Mouse (Mus musculus) lung, postnatal 36 days (tissue): ENCODE data around the gene Zfp57.
A peak's percentile ranks its signal among the peaks of the same experiment; 100 is the strongest.
"Not testable (repeated sequence)": the region's sequence is repeated elsewhere in the genome, so short reads cannot be mapped to it uniquely, and the experiment has no call there.

Source experiments
- DNase-seq: peaks from one replicate; pipeline ENCODE4 v3.0.0; 2022; ENCODE audit warnings: mixed read lengths

Zfp57 gene

DNA sequence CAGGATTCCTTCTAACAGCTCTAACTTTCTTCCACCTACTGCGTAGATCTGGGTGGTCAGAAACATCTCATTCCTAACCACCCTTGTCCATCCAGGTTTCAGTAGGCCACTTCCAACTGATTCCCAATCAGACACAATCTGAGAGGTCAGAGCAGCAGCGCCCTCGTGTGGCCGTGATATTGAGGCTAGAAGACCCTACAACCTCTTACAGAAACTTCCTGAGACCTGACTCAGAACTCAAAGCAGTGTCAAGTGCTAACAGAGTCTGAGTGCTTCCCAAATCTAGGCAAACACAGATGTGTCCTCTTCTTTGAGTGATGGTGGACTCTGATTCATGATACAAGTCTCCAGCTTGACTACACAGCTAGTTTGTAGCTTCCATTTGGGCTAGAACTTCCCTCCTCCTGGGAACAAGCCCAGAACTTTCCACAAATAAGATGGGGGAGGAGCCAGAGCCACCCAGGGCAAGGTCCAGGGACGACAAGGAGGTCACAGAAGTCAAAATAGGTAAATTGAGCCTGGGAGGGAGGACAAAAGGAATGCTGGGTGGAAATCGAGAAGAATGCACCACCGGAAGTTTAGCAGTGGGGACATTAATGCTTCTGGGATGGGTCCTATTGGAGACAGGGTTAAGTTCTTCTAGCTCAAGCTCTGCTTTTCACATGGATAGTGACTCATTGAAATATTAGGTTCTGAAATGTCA is 3.8 kb upstream of the Zfp57 start:
- peak; percentile 95 for DNase-seq

DNA sequence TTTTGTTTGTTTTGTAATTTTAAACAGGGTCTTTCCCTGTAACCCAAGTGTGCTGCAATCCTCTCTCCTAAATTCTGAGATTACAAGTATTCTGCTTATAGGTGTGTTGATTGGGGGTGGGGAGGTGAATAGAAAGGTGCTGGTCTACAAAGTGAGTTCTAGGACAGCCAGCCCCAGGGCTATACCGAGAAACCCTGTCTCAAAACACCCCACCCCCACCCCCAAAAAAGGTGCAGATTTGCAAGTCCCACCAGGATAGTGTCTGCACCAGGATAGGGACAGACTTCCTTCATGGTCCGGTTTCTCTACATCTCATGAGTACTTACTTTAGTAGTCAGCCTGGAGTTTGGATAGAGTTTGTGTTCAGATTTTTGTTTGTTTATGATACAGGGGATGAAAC is 2.5 kb upstream of the Zfp57 start:
- DNase-seq: no peak

DNA sequence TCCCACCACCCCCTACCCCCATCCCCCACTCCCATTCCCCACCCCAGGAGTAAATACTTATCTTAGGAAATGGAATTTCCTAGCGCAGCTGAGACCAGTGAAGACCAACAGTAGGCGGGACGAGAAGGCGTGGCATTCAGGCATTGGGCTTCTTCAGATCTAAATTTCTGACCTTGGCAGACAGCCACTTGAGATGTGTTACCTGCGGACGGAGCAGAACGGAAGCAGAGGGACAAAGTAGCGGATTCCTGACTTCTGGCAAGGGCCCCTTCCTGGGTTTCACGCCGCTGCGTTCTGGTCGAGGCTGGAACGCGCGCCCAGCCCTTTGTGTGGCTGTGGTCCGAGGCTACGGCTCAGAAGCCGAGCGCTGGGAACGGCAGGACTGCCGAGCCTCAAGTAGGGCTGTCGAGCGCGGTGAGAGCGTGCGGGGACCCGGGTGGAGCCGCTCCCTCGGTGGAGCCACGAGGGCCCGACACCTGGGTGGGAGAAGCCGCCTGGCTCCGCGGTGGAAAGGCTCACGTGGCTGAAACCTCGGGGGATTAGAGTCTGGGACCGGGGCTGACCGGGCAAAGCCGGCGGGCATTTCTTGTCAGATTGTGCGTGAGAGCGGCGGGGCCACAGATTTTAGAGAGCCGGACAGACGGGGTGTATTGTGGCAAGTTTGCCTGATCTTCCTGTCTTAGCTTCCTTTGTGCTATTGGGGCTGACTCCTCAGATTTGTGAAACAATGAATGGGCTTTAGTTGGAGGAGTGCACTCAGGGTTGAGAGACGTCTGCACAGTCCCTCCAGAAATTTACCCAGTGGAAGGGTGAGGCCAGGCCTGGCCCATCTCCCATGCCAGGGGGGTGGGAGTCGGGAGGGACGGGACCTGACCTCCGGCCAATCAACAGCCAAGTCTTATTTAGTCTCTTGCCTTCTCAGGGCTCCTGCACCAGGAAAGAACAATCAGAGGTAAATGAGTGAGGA is 1.7 kb downstream of the Zfp57 start:
- DNase-seq: peak; percentile 90

DNA sequence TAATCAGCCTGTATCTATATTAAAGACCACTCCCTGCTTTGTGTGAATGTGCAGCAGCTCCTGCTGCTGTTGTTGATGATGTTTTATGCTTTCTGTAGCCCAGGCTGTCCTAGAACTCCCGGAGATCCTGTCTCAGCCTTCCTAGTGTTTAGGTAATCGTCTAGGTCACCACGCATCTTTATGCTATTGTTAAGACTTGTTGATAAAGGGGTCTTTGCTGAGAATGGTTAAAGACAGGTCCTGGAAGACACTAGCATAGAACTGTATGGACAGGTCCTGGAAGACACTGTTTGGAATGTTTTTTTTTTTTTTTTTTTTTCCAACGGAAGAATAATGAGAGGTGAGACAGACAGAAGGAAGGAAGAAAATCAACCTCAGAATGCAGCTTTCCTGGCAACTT is 2.4 kb downstream of the Zfp57 start:
- no peak for DNase-seq

DNA sequence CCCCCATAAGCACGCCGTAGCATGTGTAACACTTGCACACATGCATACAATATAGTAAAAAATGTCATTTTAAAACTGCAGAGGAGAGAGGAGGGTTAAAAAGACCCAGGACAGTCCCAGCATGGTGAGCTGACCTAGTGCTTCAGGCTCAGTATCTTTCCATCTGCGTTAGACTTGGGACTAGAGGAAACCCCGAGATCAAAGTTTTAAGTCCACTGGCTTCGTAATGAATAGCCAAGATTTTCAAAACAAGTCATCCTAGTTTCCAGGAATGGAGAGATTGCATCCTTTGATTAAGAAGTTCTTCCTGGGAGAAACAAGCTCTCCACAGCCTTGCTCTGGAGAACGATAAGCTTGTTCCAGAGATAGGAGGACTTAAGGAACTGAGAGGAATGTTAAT is 7.2 kb downstream of the Zfp57 start:
- no peak for DNase-seq

DNA sequence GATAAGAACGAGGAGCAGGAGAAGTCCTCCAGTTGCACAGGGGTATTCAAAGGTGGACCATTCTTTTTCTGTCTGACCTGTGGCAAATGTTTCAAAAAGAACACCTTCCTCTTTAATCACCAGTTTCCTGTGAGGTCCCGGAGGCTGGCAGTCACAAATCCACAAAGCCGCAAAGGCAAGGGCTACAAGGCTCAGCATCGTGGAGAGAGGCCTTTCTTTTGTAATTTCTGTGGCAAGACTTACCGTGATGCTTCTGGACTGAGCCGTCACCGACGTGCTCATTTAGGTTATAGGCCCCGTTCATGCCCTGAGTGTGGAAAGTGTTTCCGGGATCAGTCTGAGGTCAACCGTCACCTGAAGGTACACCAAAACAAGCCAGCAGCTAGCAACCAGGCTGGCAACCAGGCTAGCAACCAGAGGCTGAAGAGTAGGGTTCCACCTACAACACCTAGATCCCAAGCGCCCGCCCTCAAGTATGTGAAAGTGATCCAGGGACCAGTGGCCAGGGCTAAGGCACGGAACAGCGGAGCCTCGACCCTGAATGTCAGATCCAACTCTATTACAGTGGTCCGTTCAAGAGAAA is 8.6 kb downstream of the Zfp57 start:
- DNase-seq: no peak

DNA sequence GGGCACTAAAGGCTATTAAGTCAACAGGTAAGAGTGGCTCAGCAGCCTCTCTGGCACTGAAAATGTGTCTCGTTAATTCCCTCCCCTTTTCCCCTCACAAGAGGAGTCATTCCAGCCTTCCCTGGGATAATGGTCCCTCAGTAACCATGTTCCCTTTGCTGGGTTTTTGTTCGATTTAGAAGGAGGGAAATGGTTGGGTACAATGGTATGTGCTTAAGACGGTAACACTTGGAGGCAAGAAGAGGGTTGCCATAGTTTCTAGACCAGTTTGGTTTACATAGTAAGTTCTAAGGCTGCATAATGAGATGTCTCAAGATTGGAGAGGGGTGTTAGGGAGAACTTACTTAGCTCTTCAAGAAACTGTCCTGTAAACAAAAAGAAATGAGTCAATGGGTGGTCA is 10.8 kb downstream of the Zfp57 start:
- no peak for DNase-seq

DNA sequence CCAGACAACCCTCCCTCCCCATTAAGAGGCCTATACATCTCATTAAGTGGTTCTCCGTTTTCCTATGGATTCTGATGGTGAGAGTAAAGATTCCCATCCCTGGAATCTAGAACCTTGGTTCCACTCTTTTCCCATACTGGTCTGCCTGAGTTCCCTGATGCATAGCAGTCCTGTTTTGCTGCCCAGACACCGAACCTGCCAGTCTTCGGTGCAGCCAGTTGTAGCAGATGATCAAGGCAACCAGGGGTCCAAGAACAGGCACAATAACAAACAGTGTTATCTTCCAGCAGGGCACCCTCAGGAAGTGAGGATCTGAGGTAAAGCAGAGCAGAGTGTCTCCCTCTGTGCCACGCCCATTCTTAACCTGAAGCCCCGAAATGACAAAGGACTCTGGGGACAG is 11.2 kb downstream of the Zfp57 start:
- DNase-seq: no peak

DNA sequence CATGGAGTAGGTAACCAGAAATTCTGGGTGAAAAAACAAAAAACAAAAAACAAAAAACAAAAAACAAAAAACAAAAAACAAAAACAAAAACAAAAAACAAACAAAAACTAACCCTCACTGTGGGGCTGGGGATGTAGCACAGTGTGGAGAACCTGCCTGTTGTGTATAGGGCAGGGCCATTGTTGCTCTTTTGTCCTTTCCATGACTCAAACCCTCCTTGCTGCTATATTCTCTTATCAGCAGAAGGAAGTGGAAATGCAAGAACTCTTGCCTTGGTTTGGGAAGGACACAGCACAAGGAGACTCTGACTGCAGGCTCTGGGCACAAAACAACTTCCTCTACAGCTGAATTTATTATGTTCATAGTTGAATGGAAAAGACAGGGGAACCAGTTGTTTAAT is 15.4 kb downstream of the Zfp57 start:
- DNase-seq: no peak

DNA sequence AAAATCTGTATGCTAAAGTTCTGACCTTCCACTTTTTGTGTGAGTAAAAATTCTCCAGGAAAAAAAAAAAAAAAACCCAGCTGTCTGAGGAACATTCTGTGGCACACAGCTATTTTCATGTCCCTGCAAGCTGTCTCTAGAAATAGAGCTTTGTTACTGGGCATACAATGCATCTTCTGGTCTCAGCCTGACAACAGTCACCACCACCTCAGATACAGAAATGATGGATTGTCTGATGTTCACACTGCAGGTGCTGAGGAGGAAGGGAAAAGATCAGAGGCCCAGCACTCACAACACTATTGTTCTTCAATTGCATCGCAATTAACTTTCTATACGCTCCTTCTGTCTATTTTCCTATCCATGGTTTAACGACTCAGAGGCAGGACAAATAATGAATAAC is 17.4 kb downstream of the Zfp57 start:
- DNase-seq: no peak

DNA sequence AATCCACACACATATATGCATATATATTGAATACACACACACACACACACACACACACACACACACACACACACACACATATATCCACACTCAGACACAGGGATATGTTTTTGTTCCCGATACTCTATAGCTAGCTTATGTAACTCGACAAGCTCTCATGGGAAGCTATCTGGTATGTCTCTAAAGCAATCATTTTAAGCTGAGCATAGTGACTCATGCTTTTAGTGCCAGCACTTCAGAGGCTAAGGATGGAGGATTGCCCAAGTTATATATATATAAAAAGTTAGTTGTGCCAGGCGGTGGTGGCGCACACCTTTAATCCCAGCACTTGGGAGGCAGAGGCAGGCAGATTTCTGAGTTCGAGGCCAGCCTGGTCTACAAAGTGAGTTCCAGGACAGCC is 18.3 kb downstream of the Zfp57 start:
- not testable (repeated sequence) for DNase-seq

DNA sequence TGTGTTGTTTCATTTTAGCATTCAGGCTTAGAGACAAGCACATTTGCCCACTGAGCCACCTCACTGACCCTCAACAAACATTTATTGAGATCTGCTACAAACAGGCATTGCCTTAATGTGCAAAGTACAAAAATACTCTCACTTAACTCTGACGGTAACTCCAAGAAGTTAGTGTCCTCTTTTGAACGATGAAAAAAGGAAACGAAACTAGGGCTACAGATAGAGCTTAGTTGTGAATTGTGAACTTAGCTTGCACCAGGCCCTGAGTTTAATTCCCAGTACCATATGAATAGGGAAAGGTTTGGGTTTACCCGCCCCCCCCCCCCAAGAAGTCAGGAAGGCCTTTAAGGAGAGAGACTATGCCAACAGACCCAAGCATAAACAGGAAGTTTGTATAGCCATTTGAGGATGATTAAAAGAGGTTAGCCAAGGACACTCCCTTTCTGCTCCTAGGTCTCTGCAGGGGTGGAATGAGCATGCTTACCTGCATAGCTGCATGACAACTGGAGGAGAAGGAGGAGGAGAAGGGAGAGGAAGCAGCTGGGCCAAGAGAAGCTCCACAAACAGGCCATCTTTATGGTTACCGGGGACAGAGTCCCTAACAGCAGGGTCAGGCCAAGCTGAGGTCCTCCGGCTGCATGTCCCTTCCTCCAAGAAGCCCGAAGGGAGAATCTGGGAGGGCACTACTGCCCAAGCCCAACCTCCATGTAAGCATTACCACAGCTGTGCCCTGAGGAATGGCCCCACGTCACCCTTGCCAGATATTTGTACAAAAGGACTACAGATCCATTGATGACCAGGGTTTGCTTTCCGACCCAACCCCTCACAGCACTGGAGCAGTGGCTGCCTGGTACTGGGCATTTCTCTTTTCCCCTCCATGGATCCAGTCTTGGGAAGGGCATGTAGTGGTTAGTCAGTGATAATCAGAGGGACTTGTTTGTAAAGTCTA is 21.9 kb downstream of the Zfp57 start, which contains the start of gene Mog:
Mog (minus strand) TSS at position 771 of the 949 bp plus-strand sequence.
- DNase-seq: no peak

DNA sequence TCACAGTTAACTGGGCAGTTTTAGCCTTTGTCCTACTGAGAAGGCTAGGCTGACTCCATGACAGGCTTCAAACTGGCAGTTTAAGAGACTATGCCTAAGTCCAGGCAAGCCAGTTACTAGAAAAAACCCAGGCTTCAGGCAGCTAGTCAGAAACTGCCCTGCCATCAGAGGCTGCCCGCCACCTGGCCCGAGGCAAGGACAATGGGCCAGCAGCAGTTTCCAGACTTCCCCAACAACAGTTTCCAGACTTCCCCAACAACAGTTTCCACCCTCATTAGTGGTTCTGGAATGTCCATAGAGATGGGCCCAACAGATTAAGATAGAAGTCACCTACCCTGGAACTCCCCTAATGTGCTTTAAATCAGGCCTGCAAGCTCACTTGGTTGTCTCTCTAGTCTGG is 25.5 kb downstream of the Zfp57 start:
- no peak for DNase-seq

DNA sequence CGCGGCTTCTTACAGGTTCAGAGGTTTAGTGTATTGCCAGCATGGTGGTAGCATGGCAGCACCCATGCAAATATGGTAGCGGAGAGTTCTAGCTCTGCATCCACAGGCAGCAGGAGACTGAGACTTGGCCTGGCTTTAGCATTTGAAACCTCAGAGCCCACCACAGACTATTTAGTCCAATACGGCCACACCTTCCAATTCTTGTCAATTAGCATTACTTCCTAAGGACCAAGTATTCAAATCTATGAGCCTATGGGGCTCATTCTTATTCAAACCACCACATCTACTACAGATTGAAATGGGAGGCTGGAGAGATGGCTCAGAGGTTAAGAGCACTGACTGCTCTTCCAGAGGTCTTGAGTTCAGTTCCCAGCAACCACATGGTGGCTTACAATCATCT is 26.5 kb downstream of the Zfp57 start:
- DNase-seq: no peak

DNA sequence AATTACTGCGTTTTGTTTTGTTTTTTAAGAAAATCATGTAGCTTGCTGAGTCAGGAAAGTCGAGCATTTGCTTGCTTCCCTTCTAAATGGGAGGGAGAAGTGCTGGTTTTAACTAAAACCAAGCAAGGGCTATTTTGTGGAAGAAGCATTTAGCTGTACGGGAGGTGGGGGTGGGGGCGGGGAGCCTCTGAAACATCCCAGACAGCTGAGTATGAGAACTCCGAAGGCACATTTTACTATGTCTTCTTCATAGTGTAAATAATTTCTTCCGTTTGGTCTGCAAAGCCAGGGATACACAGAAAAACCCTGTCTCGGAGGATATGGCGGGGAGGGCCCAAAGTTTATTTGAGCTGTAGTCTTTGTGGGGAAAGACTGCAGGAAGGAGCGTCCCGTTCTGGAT is 27.2 kb downstream of the Zfp57 start:
- DNase-seq: no peak

DNA sequence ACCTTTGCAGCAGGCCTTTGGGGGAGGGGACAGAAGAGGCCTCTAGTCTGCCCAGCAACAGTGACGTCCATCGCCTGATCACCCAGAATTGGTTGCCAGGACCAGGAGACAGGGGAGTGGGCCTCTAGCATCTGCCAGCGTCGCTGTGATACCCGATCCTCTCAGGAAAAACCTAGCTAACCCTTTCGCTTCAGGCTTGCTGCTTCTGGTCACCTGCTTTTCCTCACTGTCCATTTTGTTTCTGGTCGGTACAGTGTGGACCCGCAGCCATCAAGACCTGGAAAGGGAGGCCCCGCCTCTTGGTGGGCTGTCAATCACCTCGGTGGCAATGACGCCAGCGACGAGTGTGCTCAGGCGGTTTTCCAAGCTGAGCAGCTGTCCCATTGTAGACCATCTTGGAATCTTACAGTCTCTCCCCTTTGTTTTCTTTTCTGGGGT is 27.7 kb downstream of the Zfp57 start:
- DNase-seq: peak; percentile 94

DNA sequence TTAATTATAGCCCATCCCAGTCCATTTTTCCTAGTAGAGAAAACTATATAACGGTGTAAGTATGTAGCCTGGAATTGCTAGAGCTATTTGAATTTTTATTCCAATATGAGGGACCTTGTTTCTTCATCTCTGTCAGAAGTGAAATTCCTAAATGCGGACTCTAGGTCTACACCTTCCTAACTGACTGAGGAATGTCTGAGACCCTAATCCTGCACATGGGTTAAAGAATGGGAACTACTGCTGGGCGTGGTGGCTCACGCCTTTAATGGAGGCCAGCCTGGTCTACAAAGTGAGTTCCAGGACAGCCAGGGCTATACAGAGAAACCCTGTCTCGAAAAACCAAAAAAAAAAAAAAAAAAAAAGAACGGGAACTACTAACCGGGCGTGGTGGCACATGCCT is 28.2 kb downstream of the Zfp57 start:
- no peak for DNase-seq

DNA sequence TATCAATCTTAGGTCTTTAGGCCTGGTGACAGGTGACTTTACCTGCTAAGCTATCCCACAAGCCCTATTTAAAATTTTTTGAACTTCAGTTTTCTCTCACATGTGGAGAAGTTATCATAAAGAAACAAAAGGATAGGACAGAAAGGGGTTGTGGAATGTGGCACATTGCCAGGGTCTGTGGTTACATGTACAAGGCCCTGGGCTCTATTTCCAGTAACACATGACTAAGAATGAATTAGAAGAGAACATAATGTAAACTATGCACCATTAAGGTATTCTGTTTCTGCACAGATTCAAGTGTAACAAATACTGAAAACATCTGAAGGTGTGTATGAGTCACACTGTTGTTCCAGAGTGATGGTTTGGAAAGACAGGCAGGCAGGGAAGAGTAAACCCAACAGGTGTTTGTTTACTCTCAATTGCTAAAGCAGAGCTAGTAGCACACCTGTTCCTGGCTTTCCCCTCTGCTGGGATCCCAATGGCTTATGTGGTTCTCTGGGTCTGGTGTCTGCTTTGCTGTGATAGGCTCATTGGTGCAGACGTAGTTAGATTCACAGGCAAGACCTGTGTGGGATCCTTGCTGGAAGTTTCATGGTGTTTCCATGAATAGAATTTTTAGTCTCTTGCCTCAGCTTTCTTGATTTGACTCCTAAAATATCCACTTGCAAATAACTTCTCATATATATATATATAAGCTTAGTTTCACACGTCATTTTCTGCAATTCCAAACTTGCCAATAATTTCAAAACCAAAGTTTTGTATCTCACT is 38.3 kb downstream of the Zfp57 start:
- DNase-seq: no peak

DNA sequence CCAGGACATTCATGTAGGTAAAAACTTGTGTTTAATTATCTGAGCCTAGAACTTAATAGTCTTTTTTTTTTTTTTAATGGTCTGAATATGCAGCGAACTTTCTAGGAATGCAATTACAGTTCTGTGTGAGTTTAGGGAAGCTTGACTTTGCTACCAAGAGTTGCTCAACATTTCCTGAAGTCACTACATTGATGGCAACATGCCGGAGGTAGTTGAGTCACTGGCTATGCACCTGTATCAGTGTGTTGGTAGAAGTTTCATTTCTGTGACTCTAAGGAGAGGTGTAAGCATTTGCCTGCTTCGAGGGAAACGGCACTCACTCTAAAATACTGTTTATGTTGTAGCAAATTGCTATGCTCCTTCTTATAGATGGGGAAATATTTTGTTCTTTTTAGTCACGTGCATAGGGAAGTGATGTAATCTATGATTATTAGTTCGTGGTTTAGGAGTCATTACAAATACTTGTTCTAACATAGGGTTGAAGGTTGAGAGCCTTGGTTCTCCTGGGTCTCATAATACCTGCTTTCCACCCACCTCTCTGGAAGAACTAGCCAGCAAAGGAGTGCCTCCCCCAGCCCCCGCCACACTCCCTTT is 43.8 kb downstream of the Zfp57 start:
- DNase-seq: peak; percentile 67

DNA sequence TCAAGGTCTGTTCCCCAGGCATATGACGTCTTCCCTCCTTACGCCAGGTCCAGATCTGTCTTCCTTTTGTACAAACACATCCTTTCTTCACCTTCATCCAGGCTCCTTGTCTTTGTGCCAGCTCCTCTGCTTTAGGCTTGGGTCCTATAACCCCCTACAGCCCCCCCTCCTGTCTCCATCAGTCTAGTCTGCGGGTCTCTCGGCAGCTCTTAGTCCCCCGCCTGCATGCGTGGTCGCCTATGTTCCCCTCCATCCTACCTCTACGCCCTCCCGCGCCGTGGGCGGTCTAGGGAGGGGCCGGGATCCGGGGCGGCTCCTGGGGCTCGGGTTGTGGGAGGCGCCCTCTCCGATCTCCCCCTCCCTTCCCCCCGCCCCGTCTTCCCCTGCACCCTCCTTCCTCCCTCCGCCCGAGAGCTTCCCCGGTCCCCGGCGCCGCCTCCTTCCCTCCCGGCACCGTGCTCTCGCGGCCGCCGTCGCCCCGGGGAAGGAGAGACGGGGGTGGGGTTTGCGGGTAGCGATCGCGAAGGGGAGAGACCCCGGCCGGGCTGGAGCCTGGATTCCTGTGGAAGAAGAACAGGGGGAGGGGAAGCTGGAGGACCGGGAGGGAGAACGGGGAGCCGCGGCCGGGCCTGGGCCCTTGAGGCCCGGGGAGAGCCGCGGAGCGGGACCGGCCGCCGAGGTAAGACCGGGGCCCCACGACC is 44.8 kb downstream of the Zfp57 start, which contains the start of gene Gabbr1:
Gabbr1 (plus strand) TSS at position 356 of the 701 bp plus-strand sequence.
- peak; percentile 84 for DNase-seq
